Mouse (Mus musculus): ENCODE results near the gene Dhx37. TPM values are rescaled to one million over a fixed set of nuclear protein-coding genes. Genes with fewer than 3 reads are reported as not detected.
A peak's percentile ranks its signal among the peaks of the same experiment; 100 is the strongest.

The Dhx37 gene
- polyA plus RNA-seq, 1 experiment: 19.5 TPM

GRCm38 (mm10) chr5:125465701-125466106 is 31.8 kb upstream of the Dhx37 start:
- no peak overlapping the region for H3K27ac ChIP-seq (ENCODE audit: control insufficient read depth, insufficient read depth, low read depth, low read length)
- TF ChIP-seq CTCF (IDR thresholded peaks at IDR 0.05; ENCODE audit: control insufficient read depth, insufficient read depth, insufficient replicate concordance, low read depth, low read length) (no peak), POLR2A (IDR thresholded peaks at IDR 0.05; ENCODE audit: control insufficient read depth, low read depth, low read length) (no peak)

GRCm38 (mm10) chr5:125465192-125465591 is 31.3 kb upstream of the Dhx37 start:
- peak overlapping the region; percentile 43; the same call in 1 of the 2 replicates for H3K4me3 ChIP-seq (ENCODE audit: control insufficient read depth, low read depth, low read length)
- TF ChIP-seq POLR2A (IDR thresholded peaks at IDR 0.05; ENCODE audit: control insufficient read depth, low read depth, low read length) (no peak), CTCF (IDR thresholded peaks at IDR 0.05; ENCODE audit: control insufficient read depth, insufficient read depth, insufficient replicate concordance, low read depth, low read length) (no peak)
- H3K27me3 ChIP-seq (ENCODE audit: control insufficient read depth, insufficient read depth, low read length): no peaks in the 10 kb centered on the region
- no peak overlapping the region; the same call in 1 of the 2 replicates for H3K27ac ChIP-seq (ENCODE audit: control insufficient read depth, insufficient read depth, low read depth, low read length)
- H3K36me3 ChIP-seq (ENCODE audit: control insufficient read depth, insufficient read depth, low read length): no peaks in the 10 kb centered on the region
- peaks cover 6% of the 10 kb centered on the region for H3K4me1 ChIP-seq (ENCODE audit: control insufficient read depth, insufficient read depth, low read length)

More at GRCm38 (mm10) chr5:125465701-125466106, 31.8 kb upstream of the Dhx37 start:
- Histone ChIP-seq H3K4me3 (ENCODE audit: control insufficient read depth, low read depth, low read length) (peak overlapping the region; percentile 23; the same call in 1 of the 2 replicates), H3K36me3 (ENCODE audit: control insufficient read depth, insufficient read depth, low read length) (no peaks in the 10 kb centered on the region), H3K27me3 (ENCODE audit: control insufficient read depth, insufficient read depth, low read length) (no peaks in the 10 kb centered on the region), H3K4me1 (ENCODE audit: control insufficient read depth, insufficient read depth, low read length) (peaks cover 6% of the 10 kb centered on the region)

DNA sequence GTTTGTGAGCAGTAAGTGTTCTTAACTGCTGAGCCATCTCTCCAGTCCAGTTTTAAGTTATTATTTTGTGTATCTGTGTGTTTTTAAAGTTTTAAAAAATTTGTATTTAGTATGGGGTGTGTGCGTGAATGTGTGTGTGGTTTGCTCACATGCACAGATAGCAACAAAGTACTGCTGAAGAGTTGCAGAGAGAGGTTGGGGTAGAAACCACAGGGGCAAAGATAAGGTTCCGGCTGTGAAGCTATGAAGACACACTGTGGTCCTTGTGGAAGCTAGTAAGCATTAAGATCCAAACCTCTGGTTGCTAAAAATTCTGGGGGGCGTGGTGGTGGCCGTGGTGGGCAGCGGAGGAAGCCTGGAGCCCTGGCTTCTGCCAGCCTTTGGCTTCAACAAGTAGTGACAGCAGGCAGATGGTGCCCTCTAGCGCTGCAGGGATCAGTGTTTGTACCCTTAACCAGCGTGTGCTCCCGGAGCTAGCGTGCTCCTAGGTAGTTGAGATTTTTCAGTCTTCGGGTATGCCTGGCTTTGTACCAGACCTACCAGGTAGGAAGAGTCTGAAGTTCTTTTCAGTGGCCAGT is 28.0 kb upstream of the Dhx37 start:
- no peaks in the 10 kb centered on the region for H3K27me3 ChIP-seq (ENCODE audit: control insufficient read depth, insufficient read depth, low read length)
- TF ChIP-seq CTCF (IDR thresholded peaks at IDR 0.05; ENCODE audit: control insufficient read depth, insufficient read depth, insufficient replicate concordance, low read depth, low read length): peak; percentile 47; the same call in 1 of the 2 replicates
- no peak for TF ChIP-seq POLR2A (IDR thresholded peaks at IDR 0.05; ENCODE audit: control insufficient read depth, low read depth, low read length)
- no peak overlapping the region for H3K4me3 ChIP-seq (ENCODE audit: control insufficient read depth, low read depth, low read length)
- H3K36me3 ChIP-seq (ENCODE audit: control insufficient read depth, insufficient read depth, low read length): no peaks in the 10 kb centered on the region
- no peak overlapping the region for H3K27ac ChIP-seq (ENCODE audit: control insufficient read depth, insufficient read depth, low read depth, low read length)
- H3K4me1 ChIP-seq (ENCODE audit: control insufficient read depth, insufficient read depth, low read length): peaks cover 6% of the 10 kb centered on the region

- H3K4me1 ChIP-seq (ENCODE audit: control insufficient read depth, insufficient read depth, low read length): peaks cover 6% of the 10 kb centered on the region
- no peaks in the 10 kb centered on the region for H3K27me3 ChIP-seq (ENCODE audit: control insufficient read depth, insufficient read depth, low read length)
- TF ChIP-seq POLR2A (IDR thresholded peaks at IDR 0.05; ENCODE audit: control insufficient read depth, low read depth, low read length) (no peak), CTCF (IDR thresholded peaks at IDR 0.05; ENCODE audit: control insufficient read depth, insufficient read depth, insufficient replicate concordance, low read depth, low read length) (no peak)
- no peak overlapping the region for H3K4me3 ChIP-seq (ENCODE audit: control insufficient read depth, low read depth, low read length)
- no peaks in the 10 kb centered on the region for H3K36me3 ChIP-seq (ENCODE audit: control insufficient read depth, insufficient read depth, low read length)
- H3K27ac ChIP-seq (ENCODE audit: control insufficient read depth, insufficient read depth, low read depth, low read length): no peak overlapping the region
These were observed 26.7 kb upstream of the Dhx37 start for GRCm38 (mm10) chr5:125460574-125460973.

- TF ChIP-seq CTCF (IDR thresholded peaks at IDR 0.05; ENCODE audit: control insufficient read depth, insufficient read depth, insufficient replicate concordance, low read depth, low read length) (no peak), POLR2A (IDR thresholded peaks at IDR 0.05; ENCODE audit: control insufficient read depth, low read depth, low read length) (no peak)
- Histone ChIP-seq H3K27ac (ENCODE audit: control insufficient read depth, insufficient read depth, low read depth, low read length) (no peak overlapping the region), H3K4me3 (ENCODE audit: control insufficient read depth, low read depth, low read length) (no peak overlapping the region), H3K27me3 (ENCODE audit: control insufficient read depth, insufficient read depth, low read length) (no peaks in the 10 kb centered on the region), H3K36me3 (ENCODE audit: control insufficient read depth, insufficient read depth, low read length) (no peaks in the 10 kb centered on the region), H3K4me1 (ENCODE audit: control insufficient read depth, insufficient read depth, low read length) (no peaks in the 10 kb centered on the region)
These were observed 23.6 kb upstream of the Dhx37 start for GRCm38 (mm10) chr5:125457538-125457937.

DNA sequence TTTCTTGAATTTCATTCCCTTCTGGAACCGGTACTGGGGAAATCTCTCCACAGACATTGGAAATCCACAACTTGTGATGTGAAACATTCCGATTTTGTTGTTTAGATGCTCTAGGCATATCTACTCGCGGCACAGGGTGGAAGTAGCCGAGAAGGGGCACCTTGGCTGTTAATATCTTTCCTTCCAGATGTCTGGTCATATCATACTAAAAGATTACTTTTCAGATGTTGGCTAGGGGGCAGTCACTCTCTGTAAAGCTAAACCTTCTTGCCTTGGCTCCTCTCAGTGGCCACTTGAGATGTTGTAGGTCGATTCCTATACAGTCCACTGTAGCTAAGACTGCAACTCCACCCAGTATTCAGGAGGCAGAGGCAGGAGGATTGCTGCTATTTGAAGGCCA is 22.2 kb upstream of the Dhx37 start:
- no peaks in the 10 kb centered on the region for H3K27me3 ChIP-seq (ENCODE audit: control insufficient read depth, insufficient read depth, low read length)
- no peaks in the 10 kb centered on the region for H3K36me3 ChIP-seq (ENCODE audit: control insufficient read depth, insufficient read depth, low read length)
- H3K4me3 ChIP-seq (ENCODE audit: control insufficient read depth, low read depth, low read length): no peak overlapping the region
- TF ChIP-seq CTCF (IDR thresholded peaks at IDR 0.05; ENCODE audit: control insufficient read depth, insufficient read depth, insufficient replicate concordance, low read depth, low read length) (no peak), POLR2A (IDR thresholded peaks at IDR 0.05; ENCODE audit: control insufficient read depth, low read depth, low read length) (no peak)
- H3K27ac ChIP-seq (ENCODE audit: control insufficient read depth, insufficient read depth, low read depth, low read length): no peak overlapping the region
- H3K4me1 ChIP-seq (ENCODE audit: control insufficient read depth, insufficient read depth, low read length): no peaks in the 10 kb centered on the region

DNA sequence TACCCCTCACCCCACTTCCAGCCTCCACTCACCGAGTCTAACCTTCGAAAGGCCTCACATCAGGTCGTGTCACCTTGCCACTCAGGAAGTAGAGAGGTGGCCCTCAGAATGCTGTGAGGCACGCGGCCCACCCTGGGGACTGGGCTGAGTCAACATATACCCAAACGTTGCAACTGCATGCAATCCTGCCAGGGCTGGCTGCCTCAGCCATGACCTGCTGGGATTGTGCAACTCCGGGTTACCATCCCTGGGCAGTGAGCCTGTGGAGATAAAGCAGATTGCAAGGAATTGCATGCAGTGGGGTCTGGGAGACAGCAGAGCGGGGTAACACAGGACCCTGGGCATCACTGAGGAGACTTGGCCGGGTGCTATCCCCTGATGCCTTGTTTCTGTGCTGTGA is 18.7 kb upstream of the Dhx37 start:
- Histone ChIP-seq H3K27me3 (ENCODE audit: control insufficient read depth, insufficient read depth, low read length) (no peaks in the 10 kb centered on the region), H3K4me3 (ENCODE audit: control insufficient read depth, low read depth, low read length) (no peak overlapping the region), H3K27ac (ENCODE audit: control insufficient read depth, insufficient read depth, low read depth, low read length) (no peak overlapping the region), H3K4me1 (ENCODE audit: control insufficient read depth, insufficient read depth, low read length) (no peaks in the 10 kb centered on the region), H3K36me3 (ENCODE audit: control insufficient read depth, insufficient read depth, low read length) (no peaks in the 10 kb centered on the region)
- TF ChIP-seq CTCF (IDR thresholded peaks at IDR 0.05; ENCODE audit: control insufficient read depth, insufficient read depth, insufficient replicate concordance, low read depth, low read length) (no peak), POLR2A (IDR thresholded peaks at IDR 0.05; ENCODE audit: control insufficient read depth, low read depth, low read length) (no peak)

Data from testis, adult 2 months (tissue).